Mouse (Mus musculus) frontal cortex, postnatal 14 days (tissue): ENCODE results near the gene Reln.

Source experiments
- DNase-seq, 2 experiments: peaks; one replicate each; pipeline ENCODE4 v3.0.0; 2022; ENCODE audit warnings: low spot score in 2 of 2

Gene Reln

GRCm38 (mm10) chr5:22224515-22224914, 120.0 kb downstream of the Reln start:
- DNase-seq: no peak

DNA sequence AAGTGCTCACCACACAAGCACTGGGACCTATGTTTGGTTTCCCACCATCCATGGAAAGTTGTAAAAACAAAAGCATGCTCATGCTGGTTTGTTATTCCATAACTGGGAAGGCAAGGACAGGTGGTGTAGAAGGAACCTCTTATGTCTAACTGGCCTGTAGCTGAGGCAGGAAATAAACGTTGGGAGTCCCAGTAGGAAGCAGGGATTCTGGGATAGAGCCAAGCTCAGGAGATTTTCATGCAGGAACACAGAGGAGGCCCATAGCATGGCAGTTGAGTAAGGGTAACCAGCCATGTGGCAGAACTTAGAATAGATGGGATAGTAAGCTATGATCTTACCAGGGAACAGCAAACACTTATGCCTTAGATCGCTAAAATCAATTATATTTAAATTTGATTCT, 120.6 kb downstream of the Reln start:
- no peak for DNase-seq

- DNase-seq: no peak
These were observed 136.0 kb downstream of the Reln start for GRCm38 (mm10) chr5:22208311-22209021.

DNA sequence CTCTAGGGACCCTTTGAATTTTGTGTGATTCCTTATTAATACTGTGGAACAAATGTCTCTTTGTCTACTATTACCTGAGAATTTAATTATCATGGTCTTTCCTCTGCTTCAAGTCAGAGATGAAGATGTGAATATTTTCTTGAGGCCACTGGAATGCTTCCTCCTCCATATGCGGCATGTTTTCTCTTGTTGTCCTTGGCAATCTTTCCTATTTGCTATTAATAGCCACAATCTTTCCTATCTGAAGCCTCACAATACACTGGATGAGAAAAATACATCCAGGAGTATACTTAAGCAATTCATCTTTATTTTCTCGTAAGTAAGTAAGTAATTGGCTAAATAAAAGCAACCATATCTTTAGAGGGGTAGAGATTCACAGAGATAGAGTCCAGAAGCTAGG, 146.6 kb downstream of the Reln start:
- DNase-seq: no peak

DNA sequence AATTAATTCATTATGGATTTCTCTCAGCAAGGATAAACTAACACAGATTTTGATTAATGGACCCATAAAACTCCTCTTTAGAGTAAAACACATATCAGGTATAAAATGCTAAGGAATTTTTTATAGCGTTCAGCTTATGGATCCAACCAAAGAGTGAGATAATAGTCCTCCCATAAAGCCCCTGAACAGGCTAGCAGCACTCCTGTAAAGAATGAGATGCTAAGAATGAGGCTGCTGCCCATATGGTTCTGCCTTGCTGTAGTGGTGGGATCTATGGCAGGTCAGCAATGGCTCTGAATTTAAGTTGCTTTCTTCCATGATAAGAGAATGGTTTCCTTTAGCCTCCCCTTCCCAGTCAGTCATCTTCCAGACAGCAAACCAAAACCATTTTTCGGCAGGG, 147.6 kb downstream of the Reln start:
- DNase-seq: no peak

GRCm38 (mm10) chr5:22196476-22196875, 148.0 kb downstream of the Reln start:
- no peak for DNase-seq

DNA sequence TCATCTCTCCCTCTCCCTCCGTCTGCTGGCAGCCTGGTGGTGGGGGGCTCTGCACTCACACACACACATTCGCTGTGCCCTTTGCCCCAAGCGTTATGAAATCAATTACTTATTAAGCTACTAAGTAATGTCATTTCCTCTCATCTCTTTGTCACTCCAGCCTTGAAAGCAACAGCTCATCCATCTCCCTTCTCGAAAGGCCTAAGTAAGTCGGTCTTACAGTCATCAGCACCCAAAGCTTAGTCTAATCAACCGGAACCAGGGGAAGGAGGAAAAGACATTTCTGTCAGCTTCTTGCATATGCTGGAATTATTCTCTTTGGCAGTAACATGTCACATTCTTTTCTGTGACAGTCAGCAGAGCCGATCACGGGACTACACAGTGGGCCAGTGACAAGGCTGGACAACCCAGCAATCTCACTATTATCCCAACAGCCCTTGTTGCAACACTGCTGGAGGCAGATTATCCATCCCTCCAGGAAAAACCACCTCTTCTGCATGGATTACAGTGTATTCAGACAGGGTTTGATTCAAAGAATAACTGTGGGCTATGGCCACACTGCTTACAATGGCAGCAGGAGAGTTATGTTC, 149.1 kb downstream of the Reln start:
- no peak for DNase-seq

GRCm38 (mm10) chr5:22191784-22192183, 152.7 kb downstream of the Reln start:
- no peak for DNase-seq

- no peak for DNase-seq
These were observed 154.2 kb downstream of the Reln start for GRCm38 (mm10) chr5:22190333-22190732.

DNA sequence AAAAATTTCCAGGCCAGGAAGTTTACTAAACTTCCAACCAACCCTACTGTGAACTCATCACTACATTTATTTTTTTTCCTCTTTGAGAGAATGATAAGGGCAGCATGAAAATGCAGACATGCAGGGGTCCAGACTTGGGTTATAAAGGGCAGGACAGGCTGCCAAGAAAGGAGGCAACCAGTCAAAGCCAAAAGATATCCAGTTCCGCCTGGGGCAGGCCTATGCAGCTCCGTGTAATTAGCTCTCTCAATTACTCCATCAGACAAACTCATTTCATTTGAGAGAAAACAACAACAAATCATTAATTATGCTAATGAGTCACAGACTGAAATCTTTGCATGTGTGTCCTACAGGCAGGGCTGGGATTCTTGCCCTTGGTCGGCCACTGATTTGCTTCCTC, 156.9 kb downstream of the Reln start:
- DNase-seq: no peak

- DNase-seq: no peak
These were observed 168.0 kb downstream of the Reln start for GRCm38 (mm10) chr5:22176480-22176879.

- no peak for DNase-seq
These were observed 173.2 kb downstream of the Reln start for GRCm38 (mm10) chr5:22171336-22171735.

GRCm38 (mm10) chr5:22164060-22164934, 180.2 kb downstream of the Reln start:
- no peak for DNase-seq

DNA sequence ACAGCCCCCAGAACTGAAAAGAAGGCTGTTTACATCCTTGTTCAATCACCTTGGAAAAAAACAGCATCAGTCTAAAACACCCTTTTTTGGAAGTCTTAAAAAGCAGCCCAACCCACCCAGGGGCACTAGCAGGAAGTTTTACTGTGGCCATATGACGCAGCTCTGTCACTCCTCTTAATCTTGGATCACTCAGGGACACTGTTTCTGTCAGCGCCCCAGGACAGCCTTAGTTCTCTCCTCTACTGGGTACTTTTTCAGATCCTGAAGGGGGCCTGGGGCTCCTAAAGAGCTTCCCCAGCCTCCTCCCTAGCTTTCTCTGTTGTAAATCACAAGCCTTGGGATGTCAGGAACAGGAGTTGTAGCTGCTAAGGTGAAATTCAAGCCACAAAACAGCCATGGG, 183.6 kb downstream of the Reln start:
- DNase-seq: no peak

DNA sequence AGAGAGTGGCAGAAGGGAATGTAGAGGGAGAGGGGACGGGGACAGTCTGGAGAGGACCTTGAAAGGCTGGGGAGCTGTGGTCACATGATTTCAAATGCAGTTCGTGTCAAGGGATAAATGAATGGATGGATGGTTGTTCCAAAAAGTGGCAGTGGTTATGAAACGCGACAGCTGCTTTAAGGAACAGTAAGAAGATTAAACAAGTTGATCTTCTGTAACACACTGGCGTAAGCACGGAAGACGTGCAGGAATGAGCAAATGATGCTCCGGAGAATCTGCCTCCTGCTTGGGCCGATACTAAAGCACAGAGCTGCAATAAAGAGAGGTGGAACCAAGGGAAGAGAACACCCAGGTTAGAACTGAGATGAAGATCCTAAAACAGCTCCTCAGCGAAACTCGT, 185.7 kb downstream of the Reln start:
- no peak for DNase-seq

GRCm38 (mm10) chr5:22153601-22154000, 190.9 kb downstream of the Reln start:
- no peak for DNase-seq

DNA sequence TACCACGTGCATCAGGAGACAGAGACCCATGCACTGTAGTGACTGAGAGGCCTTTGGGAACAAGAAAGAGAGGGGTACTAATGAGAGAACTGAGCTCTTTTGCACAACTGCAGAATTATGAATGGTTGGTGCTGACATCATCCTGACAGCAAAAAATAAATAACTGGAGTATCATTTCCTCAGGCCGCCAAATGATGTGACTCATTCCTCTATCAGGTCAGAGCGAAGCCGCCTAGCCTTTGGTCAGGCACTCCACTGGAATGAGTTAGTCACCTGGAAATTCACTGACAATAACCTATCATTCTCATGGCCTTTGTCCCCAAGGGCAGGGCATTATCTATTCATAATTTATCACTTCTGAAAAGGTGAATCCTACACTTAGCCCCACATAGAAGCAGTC, 202.7 kb downstream of the Reln start:
- DNase-seq: no peak

GRCm38 (mm10) chr5:22139015-22139414, 205.5 kb downstream of the Reln start:
- no peak for DNase-seq

DNA sequence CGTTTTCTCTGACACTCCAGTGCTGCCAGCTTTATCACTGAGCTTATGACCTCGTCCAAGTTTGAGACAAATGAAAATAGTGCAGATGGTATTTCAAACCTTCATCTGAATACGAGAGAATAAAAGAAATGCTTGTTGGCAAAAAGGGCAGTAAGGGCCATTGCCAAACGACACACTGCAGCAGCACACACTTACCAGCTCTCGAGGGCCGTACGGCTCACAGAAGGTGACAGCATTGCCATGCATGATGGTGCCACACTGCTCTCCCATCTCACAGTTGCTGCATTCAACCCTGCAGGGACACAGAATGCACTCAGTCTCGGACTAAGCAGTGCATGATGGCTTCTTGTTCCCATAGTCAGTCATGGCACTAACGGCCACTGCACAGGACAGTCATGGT, 210.1 kb downstream of the Reln start:
- no peak for DNase-seq

- no peak for DNase-seq
These were observed 212.6 kb downstream of the Reln start for GRCm38 (mm10) chr5:22131730-22132522.

DNA sequence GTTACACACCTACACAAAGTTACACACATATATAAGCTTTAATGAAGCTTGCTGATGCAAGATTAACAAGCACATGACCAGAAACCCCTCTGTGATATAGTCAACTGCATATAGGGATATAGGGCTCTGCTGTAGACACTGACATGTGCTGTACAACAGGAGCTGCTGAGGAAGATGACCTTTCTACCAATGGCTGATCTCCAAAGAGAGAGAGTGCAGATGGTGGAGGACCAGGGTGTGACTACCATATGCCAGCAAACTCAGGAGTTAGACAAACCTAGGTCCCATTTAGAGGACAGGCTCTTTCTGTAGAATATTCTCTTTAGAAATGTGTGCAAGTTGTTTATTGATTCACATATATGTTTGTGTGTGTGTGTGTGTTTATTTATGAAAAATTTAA, 216.9 kb downstream of the Reln start:
- DNase-seq: no peak

DNA sequence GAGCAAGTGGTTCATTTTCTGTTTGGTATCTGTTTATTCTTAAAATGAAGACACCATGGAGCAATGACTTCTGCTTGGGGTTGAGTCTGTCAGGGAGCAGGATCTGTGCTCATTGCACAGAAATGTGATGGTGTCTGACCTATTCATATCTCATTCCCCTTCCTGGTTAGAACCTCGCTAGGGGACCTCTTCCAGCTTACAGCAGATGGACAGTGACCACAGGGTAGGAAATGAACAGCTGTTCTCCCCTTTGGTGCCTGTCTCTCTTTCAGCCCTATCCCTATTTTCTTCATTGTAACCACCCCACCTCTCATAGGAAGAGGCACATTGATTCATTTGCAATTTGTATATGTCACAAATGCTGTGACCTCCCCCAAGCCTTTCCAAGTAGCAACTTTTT, 225.2 kb downstream of the Reln start:
- DNase-seq: no peak
